Mouse (Mus musculus): ENCODE data around the gene B3galt6.

B3galt6 gene

DNA sequence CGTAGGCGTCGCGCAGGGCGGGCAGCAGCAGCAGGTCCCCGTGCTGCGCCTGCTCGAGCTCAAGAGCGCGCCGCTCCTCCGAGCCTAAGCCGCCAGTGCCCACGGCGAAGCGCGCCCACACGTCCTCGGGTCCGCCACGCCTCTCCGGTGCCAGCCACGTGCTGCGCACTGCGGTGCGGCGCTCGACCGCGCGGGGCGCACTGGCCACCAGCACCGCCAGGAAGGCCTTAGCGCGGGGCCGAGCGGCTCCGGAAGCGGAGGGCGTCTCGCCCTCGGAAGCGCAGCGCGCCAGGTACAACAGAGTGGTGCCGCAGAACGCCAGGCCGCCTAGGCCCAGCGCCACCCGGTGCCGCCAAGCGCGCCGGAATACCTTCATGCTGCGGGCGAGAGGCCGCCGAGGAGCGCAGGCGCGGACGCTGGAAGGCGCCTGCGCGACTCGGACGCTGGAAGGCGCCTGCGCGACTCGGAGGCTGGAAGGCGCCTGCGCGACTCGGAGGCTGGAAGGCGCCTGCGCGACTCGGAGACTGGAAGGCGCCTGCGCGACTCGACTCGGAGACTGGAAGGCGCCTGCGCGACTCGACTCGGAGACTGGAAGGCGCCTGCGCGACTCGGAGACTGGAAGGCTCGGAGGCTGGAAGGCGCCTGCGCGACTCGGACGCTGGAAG, at the start of gene B3galt6, which contains the start of gene Sdf4:
Gene B3galt6 (minus strand): TSS at position 409 of the 665 bp plus-strand sequence.
Gene Sdf4 (plus strand): TSS at position 632 of the 665 bp plus-strand sequence.
- peak; percentile 79 for DNase-seq (ENCODE audit: low spot score)

DNA sequence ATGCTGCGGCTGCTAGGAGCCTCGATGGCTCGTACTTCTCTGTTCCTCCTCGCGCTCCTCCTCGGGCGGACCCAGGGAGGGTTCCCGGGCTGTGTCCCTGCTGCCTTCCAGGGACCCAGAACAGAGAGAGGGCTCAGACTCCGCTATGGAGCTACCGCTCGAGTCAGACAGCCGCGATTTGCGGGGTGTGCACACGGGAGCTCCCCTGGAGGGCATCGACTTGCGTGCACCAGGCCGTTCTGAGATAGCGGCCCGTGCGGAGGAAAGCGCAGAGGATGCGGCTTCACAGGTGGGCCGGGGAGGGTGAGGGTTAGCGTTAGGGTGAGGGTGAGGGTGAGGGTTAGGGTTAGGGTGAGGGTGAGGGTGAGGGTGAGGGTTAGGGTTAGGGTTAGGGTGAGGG, 42.5 kb upstream of the B3galt6 start:
- DNase-seq (ENCODE audit: low spot score): no peak

DNA sequence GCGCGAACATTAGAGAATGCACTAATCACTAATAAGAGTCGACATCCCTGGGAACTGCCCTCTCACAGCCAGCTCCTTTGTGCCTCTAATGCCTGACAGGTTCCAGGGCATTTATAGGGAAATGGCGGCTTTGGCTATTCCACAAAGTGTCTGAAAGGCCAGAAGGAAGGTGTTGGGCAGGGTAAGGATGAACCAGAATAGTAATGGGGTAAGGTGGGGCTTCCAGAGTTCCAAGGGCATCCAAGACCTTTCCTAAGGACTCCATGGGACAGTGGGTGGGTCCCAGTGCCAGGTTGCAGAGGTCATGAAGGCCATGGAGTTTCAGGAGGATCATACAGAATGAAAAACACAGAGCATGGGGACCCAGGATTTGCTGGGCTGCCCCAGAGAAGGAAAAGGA, 41.9 kb upstream of the B3galt6 start:
- DNase-seq (ENCODE audit: low spot score): no peak

DNA sequence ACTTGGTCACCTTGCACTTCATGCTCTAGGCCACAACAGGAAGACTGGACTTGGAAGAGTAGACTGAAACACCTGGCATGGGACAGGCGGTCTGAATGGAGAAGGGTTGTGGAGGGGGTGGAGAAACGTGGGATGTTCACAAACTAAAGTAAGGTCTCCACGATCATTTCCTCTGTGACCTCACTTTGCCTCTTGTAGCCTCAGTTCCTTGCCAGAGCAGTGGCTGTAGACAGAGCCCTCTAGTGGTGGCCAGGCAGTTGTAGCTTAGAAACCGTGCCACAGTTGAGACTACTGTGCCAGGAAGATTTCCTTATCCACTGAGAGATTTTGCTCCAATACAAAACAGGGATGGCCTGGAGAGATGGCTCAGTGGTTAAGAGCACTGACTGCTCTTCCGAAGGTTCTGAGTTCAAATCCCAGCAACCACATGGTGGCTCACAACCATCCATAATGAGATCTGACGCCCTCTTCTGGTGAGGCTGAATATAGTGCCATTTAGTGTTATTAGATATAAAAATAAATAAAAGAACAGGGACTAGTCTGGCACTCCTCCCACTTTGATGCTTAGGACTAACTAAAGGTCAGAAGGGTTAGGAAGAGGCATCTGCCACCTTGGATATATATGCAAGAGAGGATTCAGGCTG, 41.1 kb upstream of the B3galt6 start:
- peak; percentile 72 for DNase-seq (ENCODE audit: low spot score)

DNA sequence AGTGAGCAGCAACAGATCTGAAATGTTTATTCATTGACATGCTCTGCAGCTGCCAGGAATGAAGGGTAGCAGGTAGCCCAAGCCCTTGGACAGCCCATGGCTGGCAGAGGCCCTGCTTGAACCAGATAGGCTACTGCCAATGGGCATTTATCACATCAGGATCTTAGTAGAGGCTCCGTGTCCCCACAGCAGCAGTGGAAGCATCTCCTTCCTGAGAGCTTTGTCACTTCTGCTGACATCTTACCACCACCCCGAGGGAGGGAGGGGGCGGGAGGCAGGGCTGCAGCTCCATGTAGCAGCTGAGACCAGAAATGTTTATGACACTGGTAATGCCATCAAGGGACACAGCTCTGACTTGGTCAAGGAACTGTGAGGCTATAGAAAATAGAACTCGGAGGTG, 40.4 kb upstream of the B3galt6 start:
- DNase-seq (ENCODE audit: low spot score): no peak

DNA sequence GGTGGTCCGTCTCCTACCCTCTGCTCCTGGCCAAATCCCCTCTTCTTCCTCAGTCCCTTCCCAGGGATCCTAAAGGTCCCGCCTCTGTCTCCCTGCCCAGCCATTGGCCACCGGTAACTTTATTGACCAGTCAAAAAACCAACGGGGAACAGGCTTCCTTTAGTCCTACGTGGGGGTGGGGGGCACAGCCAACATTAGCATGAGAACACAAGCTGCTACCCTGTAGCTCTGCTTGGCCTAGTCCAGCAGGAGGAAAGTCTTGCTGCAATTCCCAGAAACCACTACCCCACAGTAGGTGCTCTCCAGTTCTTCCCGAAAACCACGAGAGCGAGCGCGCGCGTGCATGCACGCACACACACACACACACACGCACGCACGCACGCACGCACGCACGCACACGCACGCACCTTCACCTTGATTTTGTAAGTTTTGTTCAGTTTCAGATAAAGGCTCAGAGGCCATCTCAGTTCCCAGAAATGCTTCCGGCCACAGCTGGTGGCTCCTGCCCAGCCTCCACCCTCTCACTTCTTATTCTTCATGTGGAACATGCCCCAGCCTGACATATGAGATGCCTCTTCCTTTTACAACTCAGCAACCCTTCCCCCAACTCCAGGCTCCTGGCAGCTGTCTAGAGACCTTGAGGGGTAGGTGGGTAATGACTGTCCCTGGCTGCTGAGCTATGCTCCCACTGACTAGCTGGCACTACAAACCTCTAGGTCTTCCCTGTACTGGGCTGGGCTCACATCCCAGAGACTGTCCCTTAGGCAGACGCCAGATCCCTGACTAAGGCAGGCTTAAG, 39.3 kb upstream of the B3galt6 start:
- peak; percentile 94 for DNase-seq (ENCODE audit: low spot score)

DNA sequence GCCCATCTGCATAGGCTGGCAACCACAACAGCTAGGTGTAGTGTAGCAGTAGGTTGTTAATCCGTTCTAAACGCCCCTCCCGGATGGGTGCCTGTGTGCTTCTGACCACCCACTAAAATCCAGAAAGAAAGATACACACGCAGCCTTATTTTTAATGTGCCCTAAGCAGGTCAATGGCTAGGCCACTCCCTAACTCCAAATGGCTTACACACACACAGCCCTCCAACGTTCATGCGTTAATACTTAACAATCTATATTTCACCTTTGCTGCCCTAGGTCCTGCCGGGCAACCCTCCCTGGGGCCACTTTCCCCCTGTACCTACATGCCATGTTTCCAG, 38.8 kb upstream of the B3galt6 start:
- DNase-seq (ENCODE audit: low spot score): no peak

DNA sequence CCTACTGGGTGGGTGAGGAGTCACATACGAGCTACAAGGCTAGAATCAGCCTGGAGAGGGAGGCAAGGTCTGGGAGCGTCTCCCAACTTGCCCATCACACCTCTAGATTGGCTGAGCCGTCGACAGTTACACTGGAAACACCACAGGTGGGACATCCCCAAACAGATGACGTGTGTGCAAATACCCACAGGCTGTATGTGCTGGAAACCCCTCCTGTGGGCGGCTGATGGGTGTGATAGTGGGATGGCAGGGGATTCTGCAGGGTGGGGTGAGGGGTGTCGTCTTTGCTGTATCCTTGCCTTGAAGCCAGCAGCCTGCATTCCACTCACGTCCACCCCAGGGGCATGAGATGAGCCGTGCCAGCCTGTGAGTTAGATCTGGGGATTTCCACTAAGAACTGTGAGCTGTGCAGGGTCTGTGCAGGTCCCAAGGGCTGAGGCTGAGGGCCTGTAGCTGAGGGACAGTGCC, 38.2 kb upstream of the B3galt6 start:
- no peak for DNase-seq (ENCODE audit: low spot score)

DNA sequence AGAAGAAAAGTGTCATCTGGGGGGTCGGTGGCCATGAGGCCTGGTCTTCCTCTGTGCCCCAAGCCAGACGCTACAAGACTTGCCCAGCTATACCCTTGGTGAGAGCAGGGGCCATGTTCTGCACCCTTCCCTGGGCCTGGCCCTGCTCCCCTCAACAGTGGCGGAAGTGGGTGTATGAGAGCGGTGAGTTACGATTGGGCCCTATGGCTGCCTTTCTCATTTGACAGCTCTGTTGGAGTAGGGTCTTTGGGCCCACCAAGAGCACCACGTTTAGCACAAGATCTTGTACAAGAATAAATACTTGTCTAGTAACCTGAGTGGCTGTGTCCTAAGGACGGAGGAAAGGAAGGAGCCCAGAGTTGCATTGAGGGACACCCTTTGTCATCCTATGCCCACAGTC, 36.1 kb upstream of the B3galt6 start:
- DNase-seq (ENCODE audit: low spot score): no peak

DNA sequence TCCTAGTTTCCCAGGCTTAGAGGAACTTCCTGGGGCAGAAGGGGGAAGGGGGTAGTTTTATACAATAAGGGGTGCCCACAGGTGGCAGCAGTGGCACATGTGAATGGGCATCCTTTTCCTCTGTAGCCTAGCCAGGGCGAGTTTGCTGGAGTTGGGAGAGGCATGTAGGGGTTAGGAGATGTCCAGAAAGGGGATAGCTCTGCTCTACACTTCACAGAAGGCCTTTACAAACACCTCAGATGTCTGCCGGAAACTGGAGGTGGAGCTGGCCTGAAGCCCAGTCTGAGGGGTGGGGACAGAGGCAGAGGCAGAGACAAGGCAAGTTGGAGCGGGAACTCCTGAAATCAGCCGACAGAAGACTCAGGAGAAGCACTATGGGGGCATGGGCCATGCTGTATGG, 33.6 kb upstream of the B3galt6 start, which contains the start of gene Tnfrsf18:
Gene Tnfrsf18 (plus strand): TSS at position 152 of the 400 bp plus-strand sequence.
- DNase-seq (ENCODE audit: low spot score): no peak

DNA sequence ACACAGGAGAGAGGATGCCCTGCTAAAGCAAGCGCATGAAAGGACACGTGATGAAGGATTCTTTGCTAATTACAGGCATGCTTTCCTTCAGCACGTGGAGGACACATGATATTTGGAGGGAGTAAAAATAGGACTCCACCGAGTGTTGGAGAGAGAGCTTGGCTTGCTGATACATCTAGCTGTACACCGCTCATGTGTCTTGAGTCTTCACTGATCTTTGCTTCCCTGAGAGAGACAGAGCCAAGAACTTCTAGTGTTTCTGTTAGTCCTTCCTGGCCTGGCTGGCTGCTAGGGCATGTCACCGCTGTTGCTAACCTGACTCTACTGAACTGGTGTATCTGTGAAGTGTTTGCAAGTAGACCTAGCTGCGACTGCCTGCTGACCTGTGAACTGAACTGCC, 31.7 kb upstream of the B3galt6 start:
- no peak for DNase-seq (ENCODE audit: low spot score)

DNA sequence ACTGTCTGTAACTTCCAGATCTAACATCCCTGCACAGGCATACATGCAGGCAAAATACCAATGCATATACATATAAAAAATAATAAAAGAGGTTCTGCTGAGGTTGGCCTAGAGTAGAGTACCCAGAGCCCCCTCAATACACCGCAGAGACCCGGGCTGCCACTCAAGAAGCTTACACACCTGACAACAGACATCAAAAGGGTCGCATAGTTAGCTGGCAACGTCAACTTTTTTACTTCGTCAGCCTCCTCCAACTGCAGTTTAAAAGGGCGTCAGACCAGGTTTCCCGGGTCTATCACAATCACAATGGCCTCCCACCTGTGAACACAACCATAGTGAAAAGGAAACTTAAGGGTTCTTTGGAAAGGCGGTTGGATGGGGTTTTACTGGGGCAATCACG, 31.1 kb upstream of the B3galt6 start:
- DNase-seq (ENCODE audit: low spot score): no peak

DNA sequence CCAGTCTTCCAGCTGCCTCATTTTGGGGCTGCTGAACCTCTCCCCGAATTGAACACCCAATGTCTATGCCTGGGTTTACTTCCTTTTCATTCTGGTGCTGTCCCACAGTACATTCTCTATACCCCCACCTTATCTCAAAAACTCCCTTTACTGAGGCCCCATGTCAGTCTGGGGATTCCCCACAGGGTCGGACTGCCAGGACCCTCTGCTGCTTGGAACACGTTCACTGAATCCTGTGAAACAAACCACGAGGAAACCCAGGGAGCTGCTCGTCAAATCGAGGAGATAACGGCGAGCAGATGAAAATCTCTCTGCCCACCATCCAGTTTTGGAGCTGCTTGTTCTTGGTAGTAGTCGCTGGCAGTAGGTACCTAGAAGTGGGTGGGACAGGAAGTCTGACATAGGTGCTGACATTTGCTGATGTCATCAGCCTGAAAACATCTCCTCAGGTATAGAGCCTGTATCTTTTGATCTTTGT, 29.5 kb upstream of the B3galt6 start:
- DNase-seq (ENCODE audit: low spot score): no peak

DNA sequence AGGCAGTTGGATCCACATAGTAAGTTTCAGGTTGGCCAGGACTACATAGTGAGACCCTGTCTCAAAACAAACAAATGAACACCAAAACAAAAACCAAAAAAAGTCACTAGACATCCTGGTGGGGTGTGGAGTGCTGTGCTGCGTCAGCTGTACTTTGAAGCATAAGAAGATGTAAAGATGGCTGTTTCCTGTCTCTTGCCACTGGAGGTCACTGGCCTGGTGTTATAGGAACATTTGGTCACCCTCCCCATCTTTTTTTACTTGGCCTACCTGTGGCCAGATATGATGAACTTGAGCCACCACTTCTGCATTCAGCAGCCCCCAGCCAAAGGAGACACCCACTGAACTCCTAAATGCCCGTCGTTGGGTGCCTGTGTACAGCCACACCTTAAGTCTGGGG, 28.9 kb upstream of the B3galt6 start:
- DNase-seq (ENCODE audit: low spot score): no peak

DNA sequence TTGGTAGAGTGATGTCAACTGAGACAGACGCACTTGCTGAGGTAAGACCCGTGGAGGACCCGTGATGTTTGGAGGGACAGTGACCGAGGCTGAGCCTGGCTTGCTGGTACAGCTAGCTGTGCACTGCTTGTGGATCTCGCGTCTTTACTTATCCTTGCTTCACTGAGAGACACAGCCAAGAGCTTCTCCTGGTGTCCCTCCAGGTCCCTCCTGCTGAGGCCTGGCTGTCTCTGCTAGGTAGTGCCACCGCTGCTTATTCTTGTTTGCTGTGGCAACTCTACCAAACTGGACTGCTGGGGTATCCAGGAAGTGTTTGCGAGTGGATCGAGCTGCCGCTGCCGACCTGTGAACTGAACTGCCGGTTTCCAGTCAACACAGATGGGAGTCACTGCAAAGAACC, 27.3 kb upstream of the B3galt6 start:
- no peak for DNase-seq (ENCODE audit: low spot score)

DNA sequence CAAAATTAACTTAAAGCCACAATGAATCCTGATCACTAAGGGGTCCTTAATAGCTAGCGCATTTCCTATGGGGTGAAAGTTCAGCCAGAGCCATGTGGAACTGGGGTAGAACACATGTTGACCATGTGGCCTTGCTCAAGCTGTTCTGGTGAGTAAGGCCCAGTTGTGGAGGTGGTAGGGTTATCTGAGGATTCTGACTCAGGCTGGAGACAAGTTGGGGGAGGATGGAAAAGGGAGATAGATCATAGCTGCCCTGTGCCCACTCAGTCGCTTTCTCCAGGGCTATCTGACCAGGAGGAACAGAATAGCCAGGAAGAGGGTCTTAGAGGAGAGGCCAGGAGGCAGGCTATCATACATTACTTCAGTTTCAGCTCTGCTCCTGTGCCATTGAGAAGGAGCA, 22.0 kb upstream of the B3galt6 start:
- no peak for DNase-seq (ENCODE audit: low spot score)

DNA sequence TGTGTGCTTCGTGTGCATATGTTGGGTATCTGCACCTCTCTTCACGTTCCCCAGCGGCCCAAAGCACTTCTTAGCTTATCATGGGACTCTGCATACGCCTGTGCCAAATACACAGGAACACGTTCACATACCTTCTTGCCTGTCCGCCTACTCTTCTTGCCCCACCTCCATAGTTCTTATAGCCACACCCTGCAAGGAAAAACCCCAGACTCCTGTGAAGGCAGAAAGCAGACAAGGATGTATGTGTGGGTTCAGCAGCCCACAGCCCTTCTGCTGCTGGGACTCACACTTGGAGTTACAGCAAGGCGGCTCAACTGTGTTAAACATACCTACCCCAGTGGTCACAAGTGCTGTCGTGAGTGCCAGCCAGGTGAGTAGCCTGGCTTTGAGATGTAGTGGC, 21.2 kb upstream of the B3galt6 start, which contains the start of gene Tnfrsf4:
Gene Tnfrsf4 (plus strand): TSS at position 207 of the 400 bp plus-strand sequence.
- no peak for DNase-seq (ENCODE audit: low spot score)

DNA sequence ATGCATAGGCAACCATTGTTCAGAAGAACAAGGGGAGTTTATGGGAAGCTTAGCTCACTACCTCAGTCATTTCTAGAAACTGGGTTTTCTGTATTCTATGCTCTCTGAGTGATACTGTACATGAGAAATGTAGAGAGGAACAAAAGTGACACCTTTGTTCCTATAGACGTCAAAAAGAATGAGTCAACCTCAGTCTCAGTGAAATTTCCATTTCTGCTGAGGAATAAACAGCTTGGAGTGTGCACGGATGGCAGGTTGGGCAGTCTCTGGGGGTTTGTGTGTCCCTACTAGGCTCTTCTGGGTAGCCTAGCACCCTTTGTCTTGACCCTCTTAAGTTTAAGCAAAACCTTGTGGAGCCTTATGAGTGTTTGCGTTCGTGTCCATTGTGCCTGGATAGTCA, 15.9 kb upstream of the B3galt6 start:
- DNase-seq (ENCODE audit: low spot score): no peak

DNA sequence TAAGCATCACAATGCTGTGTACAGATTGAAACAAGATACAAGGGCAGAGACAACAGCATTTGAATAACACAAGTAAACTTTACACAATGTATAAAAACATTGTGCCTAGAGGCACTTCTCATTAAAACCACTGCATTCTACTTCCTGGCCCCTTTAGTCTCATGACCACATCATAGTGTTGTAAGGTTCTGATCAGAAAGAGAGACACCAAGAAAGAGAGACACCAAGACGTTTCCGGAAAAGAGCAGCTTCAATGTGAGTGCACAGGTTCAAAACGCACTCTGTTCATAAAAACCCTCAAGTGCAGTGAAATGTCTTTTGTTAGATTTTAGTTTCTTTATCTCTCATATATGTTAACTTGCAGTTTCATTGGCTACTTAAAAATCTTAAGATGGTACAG, 11.7 kb upstream of the B3galt6 start:
- DNase-seq (ENCODE audit: low spot score): no peak

DNA sequence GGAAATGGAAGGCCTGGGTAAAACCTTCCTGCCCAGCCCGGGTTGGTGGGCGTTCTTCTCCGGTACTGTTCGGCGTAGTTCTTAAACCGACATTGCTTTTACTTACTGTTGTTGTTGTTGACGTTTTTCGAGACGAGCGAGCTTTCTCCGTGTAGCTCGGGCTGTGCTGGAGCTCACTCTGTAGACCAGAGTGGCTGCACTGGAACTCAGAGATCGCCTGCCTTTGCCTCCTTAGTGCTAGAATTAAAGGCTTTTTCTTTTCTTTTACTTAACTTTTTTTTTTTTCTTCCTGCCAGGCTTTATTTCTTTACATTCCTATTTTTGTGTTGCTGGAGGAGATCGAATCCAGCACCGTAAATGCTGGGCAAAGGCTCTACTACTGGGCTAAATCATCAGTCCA, 1.2 kb upstream of the B3galt6 start:
- no peak for DNase-seq (ENCODE audit: low spot score)

DNA sequence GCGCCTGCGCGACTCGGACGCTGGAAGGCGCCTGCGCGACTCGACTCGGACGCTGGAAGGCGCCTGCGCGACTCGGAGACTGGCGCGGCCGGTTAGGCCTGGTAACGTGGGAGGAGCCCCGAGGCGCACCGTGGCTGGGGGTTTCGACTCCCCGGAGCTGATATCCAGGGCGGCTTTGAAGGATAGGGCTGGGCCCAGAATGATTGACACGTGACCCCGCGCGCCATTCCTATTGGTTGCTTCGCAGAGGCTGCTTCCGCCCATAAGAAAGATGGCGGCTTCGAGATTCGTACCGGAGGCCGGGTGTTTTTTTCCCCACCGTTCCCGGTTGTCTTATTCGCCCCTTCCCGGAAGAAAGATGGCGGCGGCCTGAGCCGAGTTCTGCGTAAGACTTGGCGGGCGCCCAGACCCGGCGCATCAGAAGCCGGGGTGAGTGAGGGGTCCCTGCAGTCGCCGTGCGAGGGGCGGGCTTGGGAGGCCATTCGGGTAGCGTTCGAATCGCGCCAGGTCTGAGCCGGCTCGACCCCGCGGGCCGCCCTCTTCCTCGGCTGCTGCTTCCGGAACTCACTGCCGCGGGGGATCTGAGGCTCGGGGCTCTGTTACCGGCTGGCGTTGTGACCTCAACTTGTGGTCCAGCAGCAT, 578 bp upstream of the B3galt6 start:
- peak; percentile 97 for DNase-seq (ENCODE audit: low spot score)

DNA sequence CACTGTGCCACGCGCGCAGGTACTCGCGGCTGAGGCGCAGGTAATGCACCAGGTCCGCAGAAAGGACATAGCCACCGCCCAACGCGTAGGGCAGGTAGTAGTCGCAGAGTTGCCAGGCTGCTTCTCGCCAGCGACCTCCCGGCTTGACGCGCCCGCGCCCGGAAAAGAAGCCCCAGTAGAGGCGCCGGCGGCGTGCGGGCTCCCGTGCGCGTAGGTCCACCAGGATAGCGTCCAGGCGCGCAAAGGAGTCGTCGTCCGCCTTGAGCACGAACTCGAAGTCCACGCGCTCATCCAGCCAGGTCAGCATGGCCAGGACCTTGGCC, 580 bp downstream of the B3galt6 start:
- DNase-seq (ENCODE audit: low spot score): no peak

Data from embryo, embryonic 10.5 days (tissue).